In genomic region chr17:79817995-79818394, GRCm38 (mm10) we compare ENCODE assay signal across 13 mouse cellular contexts.
A peak's percentile ranks its signal among the peaks of the same experiment; 100 is the strongest.
DNase-seq lines count a peak whose midpoint lies in the region; ATAC-seq and TF ChIP-seq lines count a peak whose summit lies in the region.
"Had no signal": no experiment of that assay in that cellular context is flagged by ENCODE, and none has a peak within 500 bp of the region (broad histone marks: within the 10 kb centered on the region; RNA-seq: fewer than 3 reads in every experiment).

No protein-coding gene starts in this region.

- DNase-seq in midbrain, embryonic 11.5 days (ENCODE audit: low spot score, missing footprints), result peak; percentile 95
- no peak for DNase-seq in midbrain, postnatal 0 days (ENCODE audit: low spot score)
- peak; percentile 26 for DNase-seq in embryonic facial prominence, embryonic 14.5 days (ENCODE audit: low spot score)
- DNase-seq in kidney, postnatal 10 days, result peak; percentile 50
- DNase-seq in adrenal gland, postnatal 14 days, result no peak
- no peak for DNase-seq in right cerebral cortex, postnatal 36 days (ENCODE audit: low spot score in 2 of 2)
- DNase-seq in c-Kit-positive CD71-positive TER-119-positive erythroid progenitor cells, embryonic 14.5 days (ENCODE audit: low spot score), result no peak
- DNase-seq: gastrocnemius, adult 2 months; heart, postnatal 10 days; layer of hippocampus, adult 9-11 months had no signal

- no peak overlapping the region for H3K4me3 ChIP-seq in midbrain, embryonic 11.5 days (ENCODE audit: low read depth, low read length)
- no peak overlapping the region for H3K4me3 ChIP-seq in midbrain, postnatal 0 days (ENCODE audit: low read depth, low read length)
- H3K4me3 ChIP-seq in embryonic facial prominence, embryonic 14.5 days (ENCODE audit: low read depth, low read length), result no peak overlapping the region
- H3K4me3 ChIP-seq: embryonic facial prominence, embryonic 13.5 days; gastrocnemius, adult 2 months; limb, embryonic 13.5 days; myocyte had no signal

- peaks cover 10% of the 10 kb centered on the region for H3K4me1 ChIP-seq in midbrain, embryonic 11.5 days (ENCODE audit: control insufficient read depth, insufficient read depth, low read length)
- no peaks in the 10 kb centered on the region for H3K4me1 ChIP-seq in midbrain, postnatal 0 days (ENCODE audit: insufficient read depth, low read length)
- H3K4me1 ChIP-seq in embryonic facial prominence, embryonic 14.5 days (ENCODE audit: control insufficient read depth, insufficient read depth, low read length), result no peaks in the 10 kb centered on the region
- H3K4me1 ChIP-seq: limb, embryonic 13.5 days had no signal

- ATAC-seq in midbrain, embryonic 11.5 days (ENCODE audit: low FRiP score), result peak; percentile 89
- ATAC-seq in midbrain, postnatal 0 days (ENCODE audit: low FRiP score), result no peak
- ATAC-seq in embryonic facial prominence, embryonic 14.5 days (ENCODE audit: low read depth), result no peak; the same call in 1 of the 2 replicates

- no peak overlapping the region for H3K27ac ChIP-seq in midbrain, embryonic 11.5 days (ENCODE audit: low read depth, low read length)
- H3K27ac ChIP-seq in midbrain, postnatal 0 days (ENCODE audit: low read depth, low read length), result no peak overlapping the region
- H3K27ac ChIP-seq in embryonic facial prominence, embryonic 14.5 days (replicated peaks; ENCODE audit: low read depth, low read length), result no peak overlapping the region
- H3K27ac ChIP-seq: embryonic facial prominence, embryonic 13.5 days; gastrocnemius, adult 2 months; limb, embryonic 13.5 days had no signal

- H3K36me3 ChIP-seq in midbrain, embryonic 11.5 days (ENCODE audit: control insufficient read depth, insufficient read depth, low read length), result no peaks in the 10 kb centered on the region
- H3K36me3 ChIP-seq in midbrain, postnatal 0 days (ENCODE audit: insufficient read depth, low read length), result no peaks in the 10 kb centered on the region
- no peaks in the 10 kb centered on the region for H3K36me3 ChIP-seq in embryonic facial prominence, embryonic 14.5 days (ENCODE audit: control insufficient read depth, insufficient read depth, low read length)
- H3K36me3 ChIP-seq: embryonic facial prominence, embryonic 13.5 days; limb, embryonic 13.5 days had no signal

- WGBS in midbrain, embryonic 11.5 days, result 1% methylated on average over 7 of the region's 7 CpGs
- 10% methylated on average over 7 of the region's 7 CpGs for WGBS in midbrain, postnatal 0 days
- 18% methylated on average over 7 of the region's 7 CpGs for WGBS in embryonic facial prominence, embryonic 14.5 days

- H3K27me3 ChIP-seq in midbrain, embryonic 11.5 days (ENCODE audit: control insufficient read depth, insufficient read depth, low read length), result peaks cover 15% of the 10 kb centered on the region
- H3K27me3 ChIP-seq in midbrain, postnatal 0 days (ENCODE audit: insufficient read depth, low read length), result peaks cover 5% of the 10 kb centered on the region; the same call in 1 of the 2 replicates
- no peaks in the 10 kb centered on the region for H3K27me3 ChIP-seq in embryonic facial prominence, embryonic 14.5 days (replicated peaks; ENCODE audit: control insufficient read depth, insufficient read depth, low read length)
- H3K27me3 ChIP-seq: embryonic facial prominence, embryonic 13.5 days; limb, embryonic 13.5 days had no signal

- H3K4me2 ChIP-seq in midbrain, embryonic 11.5 days, result no peak overlapping the region; the same call in 1 of the 2 replicates
- H3K4me2 ChIP-seq in midbrain, postnatal 0 days (ENCODE audit: low read depth, low read length, poor library complexity, severe bottlenecking), result no peak overlapping the region
- H3K4me2 ChIP-seq in embryonic facial prominence, embryonic 14.5 days (ENCODE audit: low read depth, low read length), result no peak overlapping the region
- H3K4me2 ChIP-seq: embryonic facial prominence, embryonic 13.5 days; limb, embryonic 13.5 days had no signal

- no peak overlapping the region for H3K9ac ChIP-seq in midbrain, embryonic 11.5 days (ENCODE audit: low read length)
- H3K9ac ChIP-seq in midbrain, postnatal 0 days (replicated peaks; ENCODE audit: low read length, poor library complexity, severe bottlenecking), result no peak overlapping the region
- H3K9ac ChIP-seq in embryonic facial prominence, embryonic 14.5 days (ENCODE audit: low read depth, low read length), result no peak overlapping the region
- H3K9ac ChIP-seq: embryonic facial prominence, embryonic 13.5 days; limb, embryonic 13.5 days had no signal

- no peak for TF ChIP-seq CTCF in midbrain, postnatal 0 days (IDR thresholded peaks at IDR 0.05)

- H3K9me3 ChIP-seq in midbrain, embryonic 11.5 days (ENCODE audit: control insufficient read depth, low read length), result no peaks in the 10 kb centered on the region
- H3K9me3 ChIP-seq in midbrain, postnatal 0 days (ENCODE audit: low read length), result no peaks in the 10 kb centered on the region
- no peaks in the 10 kb centered on the region for H3K9me3 ChIP-seq in embryonic facial prominence, embryonic 14.5 days (ENCODE audit: control insufficient read depth, low read length)
- H3K9me3 ChIP-seq: embryonic facial prominence, embryonic 13.5 days; limb, embryonic 13.5 days had no signal

Comparison
In these comparisons a context has a peak if more than half of its experiments do, and no peak if none do; other contexts are left out.
1. DNase-seq: peak in midbrain, embryonic 11.5 days (single experiment), embryonic facial prominence, embryonic 14.5 days (single experiment) and kidney, postnatal 10 days (single experiment); none in midbrain, postnatal 0 days (single experiment), adrenal gland, postnatal 14 days (single experiment), right cerebral cortex, postnatal 36 days (0 of 2) and c-Kit-positive CD71-positive TER-119-positive erythroid progenitor cells, embryonic 14.5 days (single experiment).